Mouse (Mus musculus): ENCODE measurements around the gene Hsd17b3. TPM values are rescaled to one million over a fixed set of nuclear protein-coding genes. Genes with fewer than 3 reads are reported as not detected.
A peak's percentile ranks its signal among the peaks of the same experiment; 100 is the strongest.

Hsd17b3 gene
- polyA plus RNA-seq, 1 experiment from 2014 or later: not detected

DNA sequence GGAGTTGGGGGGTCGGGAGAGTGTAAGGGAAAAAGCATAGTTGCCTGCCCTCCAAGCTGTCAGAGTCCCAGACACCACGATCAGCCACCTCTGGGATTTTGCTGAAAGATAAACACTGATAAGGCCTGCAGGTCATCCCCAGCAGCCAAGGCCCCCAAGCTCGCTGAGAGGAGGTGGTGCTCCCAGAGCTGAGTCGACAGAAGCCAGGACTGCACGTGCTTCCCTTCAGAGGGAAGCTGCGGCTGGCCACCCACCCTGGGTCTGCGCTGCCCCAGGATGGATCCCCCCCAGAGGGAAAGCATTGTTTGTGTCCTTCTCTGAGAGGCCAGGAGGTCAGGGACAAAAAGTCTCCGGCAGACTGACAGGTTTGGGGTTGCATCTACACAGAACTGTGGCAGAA lies 54.0 kb downstream of the Hsd17b3 start:
- DNase-seq (ENCODE audit: low spot score) (no peak), ATAC-seq (no peak)
- Histone ChIP-seq H3K9me3 (ENCODE audit: low read length) (no peaks in the 10 kb centered on the region), H3K27ac (ENCODE audit: low read length) (no peak overlapping the region), H3K9ac (replicated peaks; ENCODE audit: low read depth) (no peak overlapping the region), H3K27me3 (replicated peaks; ENCODE audit: insufficient read depth, low read length) (no peaks in the 10 kb centered on the region), H3K4me1 (ENCODE audit: insufficient read depth, low read depth, low read length) (no peaks in the 10 kb centered on the region), H3K4me3 (ENCODE audit: low read depth, low read length) (no peak overlapping the region), H3K36me3 (ENCODE audit: insufficient read depth, low read length) (no peaks in the 10 kb centered on the region), H3K4me2 (replicated peaks; ENCODE audit: low read depth, low read length) (no peak overlapping the region)
- TF ChIP-seq CTCF (IDR thresholded peaks at IDR 0.05) (no peak), EP300 (IDR thresholded peaks at IDR 0.05) (no peak)
- 23% methylated on average over 8 of the region's 8 CpGs for WGBS

DNA sequence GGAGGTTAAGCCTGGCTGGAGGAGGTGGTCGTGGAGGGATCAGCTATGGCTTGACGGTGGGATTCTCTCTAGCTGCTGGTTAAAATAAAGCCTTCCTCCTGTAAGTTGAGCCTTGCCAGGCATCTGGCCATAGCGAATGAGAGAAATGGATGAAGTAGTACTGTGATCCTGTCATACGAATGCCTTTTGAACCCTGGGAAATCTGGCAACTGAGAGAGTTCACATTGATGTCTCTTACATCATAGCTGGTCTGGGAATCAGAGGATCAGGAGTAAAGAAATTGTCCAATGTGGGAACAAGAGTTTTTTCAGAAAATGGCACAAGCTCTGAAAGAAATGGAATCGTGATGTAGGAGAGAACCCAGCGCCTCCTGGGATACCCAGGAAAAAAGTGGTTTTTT lies 55.1 kb downstream of the Hsd17b3 start:
- Histone ChIP-seq H3K9ac (replicated peaks; ENCODE audit: low read depth) (no peak overlapping the region), H3K36me3 (ENCODE audit: insufficient read depth, low read length) (no peaks in the 10 kb centered on the region), H3K27ac (ENCODE audit: low read length) (no peak overlapping the region), H3K27me3 (replicated peaks; ENCODE audit: insufficient read depth, low read length) (no peaks in the 10 kb centered on the region), H3K9me3 (ENCODE audit: low read length) (no peaks in the 10 kb centered on the region), H3K4me1 (ENCODE audit: insufficient read depth, low read depth, low read length) (no peaks in the 10 kb centered on the region), H3K4me2 (replicated peaks; ENCODE audit: low read depth, low read length) (no peak overlapping the region), H3K4me3 (ENCODE audit: low read depth, low read length) (no peak overlapping the region)
- ATAC-seq: no peak
- 69% methylated on average over 6 of the region's 6 CpGs for WGBS
- DNase-seq (ENCODE audit: low spot score): peak; percentile 26
- TF ChIP-seq EP300 (IDR thresholded peaks at IDR 0.05) (no peak), CTCF (IDR thresholded peaks at IDR 0.05) (no peak)

DNA sequence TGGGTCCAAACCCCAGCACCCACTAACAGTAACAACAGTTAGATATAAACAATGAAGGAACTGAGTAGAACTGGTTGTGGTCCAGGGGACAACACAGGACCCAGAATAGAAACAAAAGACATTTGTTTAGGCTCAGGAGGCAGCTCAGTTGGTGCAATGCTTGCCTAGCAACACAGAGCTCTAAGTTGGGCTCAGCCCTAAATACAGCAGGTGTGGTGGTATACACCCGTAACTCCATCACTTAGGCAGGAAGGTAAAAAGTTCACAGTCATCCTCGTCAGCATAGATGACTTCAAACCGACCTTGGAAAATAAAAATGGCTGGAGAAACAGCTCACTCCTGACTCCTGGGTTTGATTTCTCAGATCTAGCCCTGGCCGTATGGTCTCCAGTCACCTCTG lies 55.8 kb downstream of the Hsd17b3 start:
- TF ChIP-seq CTCF (IDR thresholded peaks at IDR 0.05) (no peak), EP300 (IDR thresholded peaks at IDR 0.05) (no peak)
- H3K4me3 ChIP-seq (ENCODE audit: low read depth, low read length): no peak overlapping the region
- ATAC-seq (no peak), DNase-seq (ENCODE audit: low spot score) (no peak)
- no peaks in the 10 kb centered on the region for H3K36me3 ChIP-seq (ENCODE audit: insufficient read depth, low read length)
- H3K27ac ChIP-seq (ENCODE audit: low read length): no peak overlapping the region
- no peaks in the 10 kb centered on the region for H3K4me1 ChIP-seq (ENCODE audit: insufficient read depth, low read depth, low read length)
- 58% methylated on average over 4 of the region's 4 CpGs for WGBS
- H3K9me3 ChIP-seq (ENCODE audit: low read length): no peaks in the 10 kb centered on the region
- H3K9ac ChIP-seq (replicated peaks; ENCODE audit: low read depth): no peak overlapping the region
- H3K4me2 ChIP-seq (replicated peaks; ENCODE audit: low read depth, low read length): no peak overlapping the region
- H3K27me3 ChIP-seq (replicated peaks; ENCODE audit: insufficient read depth, low read length): no peaks in the 10 kb centered on the region

DNA sequence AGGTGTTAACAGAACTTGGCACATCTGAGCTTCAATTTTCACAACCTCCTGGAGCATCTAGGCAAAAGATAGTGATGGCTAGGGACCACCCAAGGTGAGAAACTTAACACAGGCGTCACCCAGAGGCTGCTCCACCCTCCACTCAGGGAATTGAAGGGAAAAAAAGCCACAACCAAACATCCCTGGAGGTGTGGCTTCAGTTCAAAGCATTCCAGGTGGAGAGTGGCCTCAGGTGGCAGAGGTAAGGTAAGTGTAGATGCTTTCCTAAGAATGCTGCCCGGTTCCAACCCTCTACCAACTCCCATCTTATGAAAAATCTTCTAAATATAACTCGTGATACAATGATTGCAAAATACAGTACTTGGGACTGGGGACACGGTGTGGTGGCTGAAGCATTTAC lies 57.8 kb downstream of the Hsd17b3 start:
- Histone ChIP-seq H3K27me3 (replicated peaks; ENCODE audit: insufficient read depth, low read length) (no peaks in the 10 kb centered on the region), H3K9ac (replicated peaks; ENCODE audit: low read depth) (no peak overlapping the region), H3K9me3 (ENCODE audit: low read length) (no peaks in the 10 kb centered on the region), H3K4me2 (replicated peaks; ENCODE audit: low read depth, low read length) (no peak overlapping the region), H3K4me1 (ENCODE audit: insufficient read depth, low read depth, low read length) (no peaks in the 10 kb centered on the region), H3K36me3 (ENCODE audit: insufficient read depth, low read length) (no peaks in the 10 kb centered on the region), H3K4me3 (ENCODE audit: low read depth, low read length) (no peak overlapping the region), H3K27ac (ENCODE audit: low read length) (no peak overlapping the region)
- ATAC-seq: peak; percentile 93
- peak; percentile 87 for DNase-seq (ENCODE audit: low spot score)
- 39% methylated on average over 4 of the region's 4 CpGs for WGBS
- TF ChIP-seq EP300 (IDR thresholded peaks at IDR 0.05): peak; percentile 78
- TF ChIP-seq CTCF (IDR thresholded peaks at IDR 0.05): peak; percentile 27

DNA sequence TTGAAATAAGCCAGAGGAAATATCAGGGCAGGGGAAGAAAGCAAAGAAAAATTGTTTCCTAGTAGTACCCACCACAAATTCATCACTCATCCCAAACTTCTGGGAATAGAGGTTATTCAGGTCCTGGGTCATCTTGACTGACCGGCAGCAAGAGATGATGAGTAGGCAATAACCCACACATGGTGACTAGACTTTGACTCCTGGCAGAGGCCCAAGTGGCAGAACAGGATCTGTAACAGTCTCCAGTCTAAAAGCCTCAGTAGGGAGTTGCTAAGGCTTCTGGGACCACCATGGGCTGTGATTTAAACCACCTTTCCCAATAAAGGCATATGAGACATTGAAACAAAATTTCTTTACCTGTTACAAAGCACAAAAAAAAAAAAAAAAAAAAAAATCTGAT lies 58.2 kb downstream of the Hsd17b3 start:
- no peaks in the 10 kb centered on the region for H3K27me3 ChIP-seq (replicated peaks; ENCODE audit: insufficient read depth, low read length)
- no peak overlapping the region for H3K4me2 ChIP-seq (replicated peaks; ENCODE audit: low read depth, low read length)
- no peaks in the 10 kb centered on the region for H3K36me3 ChIP-seq (ENCODE audit: insufficient read depth, low read length)
- ATAC-seq: no peak
- 28% methylated on average over 1 of the region's 1 CpGs for WGBS
- no peaks in the 10 kb centered on the region for H3K9me3 ChIP-seq (ENCODE audit: low read length)
- no peak for DNase-seq (ENCODE audit: low spot score)
- no peaks in the 10 kb centered on the region for H3K4me1 ChIP-seq (ENCODE audit: insufficient read depth, low read depth, low read length)
- H3K4me3 ChIP-seq (ENCODE audit: low read depth, low read length): no peak overlapping the region
- no peak for TF ChIP-seq EP300 (IDR thresholded peaks at IDR 0.05)
- no peak overlapping the region for H3K27ac ChIP-seq (ENCODE audit: low read length)
- H3K9ac ChIP-seq (replicated peaks; ENCODE audit: low read depth): no peak overlapping the region

DNA sequence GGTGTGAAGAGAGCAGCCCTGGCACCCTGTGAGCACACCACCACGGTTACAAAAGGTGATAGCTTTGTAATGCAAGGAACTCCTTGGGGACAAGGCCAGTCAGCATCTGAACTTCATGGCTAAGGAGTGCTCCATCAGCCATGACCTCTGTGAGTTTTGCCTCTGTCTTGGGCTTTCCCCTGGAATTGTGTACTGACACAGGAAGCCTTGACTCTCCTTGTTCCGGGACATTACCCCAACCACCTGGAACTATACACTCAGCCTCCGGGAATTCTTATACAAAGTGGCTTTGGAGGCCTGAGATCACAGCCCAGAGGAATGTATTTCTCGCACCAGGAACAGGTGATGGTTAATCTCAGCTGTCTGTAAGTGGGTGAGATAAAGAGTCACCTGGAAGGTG lies 64.2 kb downstream of the Hsd17b3 start:
- no peak overlapping the region for H3K9ac ChIP-seq (replicated peaks; ENCODE audit: low read depth)
- no peaks in the 10 kb centered on the region; the same call in 1 of the 2 replicates for H3K4me1 ChIP-seq (ENCODE audit: insufficient read depth, low read depth, low read length)
- H3K4me3 ChIP-seq (ENCODE audit: low read depth, low read length): no peak overlapping the region
- WGBS: 42% methylated on average over 4 of the region's 4 CpGs
- no peaks in the 10 kb centered on the region for H3K27me3 ChIP-seq (replicated peaks; ENCODE audit: insufficient read depth, low read length)
- no peak overlapping the region for H3K4me2 ChIP-seq (replicated peaks; ENCODE audit: low read depth, low read length)
- H3K36me3 ChIP-seq (ENCODE audit: insufficient read depth, low read length): no peaks in the 10 kb centered on the region
- TF ChIP-seq CTCF (IDR thresholded peaks at IDR 0.05): no peak
- TF ChIP-seq EP300 (IDR thresholded peaks at IDR 0.05): no peak
- H3K27ac ChIP-seq (ENCODE audit: low read length): no peak overlapping the region
- H3K9me3 ChIP-seq (ENCODE audit: low read length): no peaks in the 10 kb centered on the region
- no peak for ATAC-seq
- no peak for DNase-seq (ENCODE audit: low spot score)

DNA sequence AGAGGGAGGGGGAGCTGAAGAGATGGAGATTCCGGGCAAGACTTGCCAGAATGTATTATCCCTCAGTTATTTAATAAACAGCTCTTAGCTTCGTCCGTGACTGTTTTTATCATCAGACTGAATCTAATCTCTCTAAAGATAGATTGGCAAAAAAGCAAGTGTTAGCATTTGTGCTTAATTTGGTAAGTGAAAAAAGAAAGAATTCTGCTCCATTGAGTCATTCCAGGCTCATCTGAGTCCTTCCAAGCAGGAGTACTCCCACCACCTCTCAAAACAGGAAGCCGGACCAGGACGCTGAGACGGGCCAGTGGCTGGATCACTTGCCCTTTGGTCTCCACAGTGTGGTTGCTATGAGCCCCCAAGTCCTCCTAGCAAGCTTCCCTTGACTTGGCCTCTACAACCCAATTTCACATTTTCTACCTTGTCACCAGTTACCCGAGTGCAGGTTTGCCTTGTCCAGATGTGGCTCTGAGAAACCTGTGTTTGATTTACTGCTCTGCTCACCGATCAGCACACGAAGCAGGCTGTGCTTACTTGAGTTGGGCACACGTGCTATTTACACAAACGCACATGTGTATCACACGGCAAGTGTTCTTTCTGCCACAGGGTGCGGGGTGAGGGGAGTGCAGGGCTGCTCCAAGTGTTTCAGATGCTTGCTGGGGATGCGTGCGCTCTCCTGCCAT lies 66.1 kb downstream of the Hsd17b3 start:
- TF ChIP-seq EP300 (IDR thresholded peaks at IDR 0.05) (no peak), CTCF (IDR thresholded peaks at IDR 0.05) (no peak)
- no peak overlapping the region for H3K27ac ChIP-seq (ENCODE audit: low read length)
- no peak overlapping the region for H3K4me3 ChIP-seq (ENCODE audit: low read depth, low read length)
- no peaks in the 10 kb centered on the region for H3K36me3 ChIP-seq (ENCODE audit: insufficient read depth, low read length)
- 53% methylated on average over 15 of the region's 15 CpGs for WGBS
- no peak overlapping the region for H3K4me2 ChIP-seq (replicated peaks; ENCODE audit: low read depth, low read length)
- DNase-seq (ENCODE audit: low spot score) (no peak), ATAC-seq (no peak)
- H3K4me1 ChIP-seq (ENCODE audit: insufficient read depth, low read depth, low read length): no peaks in the 10 kb centered on the region; the same call in 1 of the 2 replicates
- H3K27me3 ChIP-seq (replicated peaks; ENCODE audit: insufficient read depth, low read length): no peaks in the 10 kb centered on the region
- no peak overlapping the region for H3K9ac ChIP-seq (replicated peaks; ENCODE audit: low read depth)
- H3K9me3 ChIP-seq (ENCODE audit: low read length): no peaks in the 10 kb centered on the region

All from lung, postnatal 0 days (tissue).